In the genomic region with DNA sequence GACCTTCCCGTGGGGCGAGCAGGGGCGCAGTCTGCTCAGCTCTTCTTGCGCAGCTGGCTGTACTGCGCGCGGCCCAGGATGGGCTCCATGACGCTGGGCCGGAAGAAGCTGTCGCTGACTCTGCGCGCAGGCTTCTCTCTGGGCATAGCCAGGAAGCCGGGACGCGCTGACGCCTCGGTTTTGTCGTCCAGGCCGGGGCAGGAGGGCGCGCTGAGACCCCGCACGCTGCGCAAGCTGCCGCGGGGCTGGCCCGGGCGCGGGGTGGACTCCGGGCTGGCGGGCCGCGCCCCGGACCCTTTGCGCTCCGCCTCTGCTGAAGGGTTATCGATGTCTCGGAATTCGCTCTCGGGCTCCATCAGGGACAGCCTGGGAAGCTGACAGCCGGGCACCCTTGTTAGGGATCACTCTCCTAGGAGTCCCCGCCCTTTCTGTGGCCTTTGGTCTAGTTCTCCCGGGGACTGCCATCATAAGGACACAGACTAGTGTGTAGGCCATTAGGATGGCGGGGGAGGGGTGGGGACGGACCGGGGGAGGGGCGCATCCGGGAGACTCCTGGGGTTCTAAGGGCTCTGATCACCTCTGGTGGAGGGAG, we compare ENCODE assay signal across 8 mouse cellular contexts. TPM values are rescaled to one million over a fixed set of nuclear protein-coding genes. Genes with fewer than 3 reads are reported as not detected.
DNase-seq lines count a peak whose midpoint lies in the region; ATAC-seq and TF ChIP-seq lines count a peak whose summit lies in the region.

No protein-coding gene starts in this region.

- TF ChIP-seq EP300 in heart, postnatal 0 days (IDR thresholded peaks at IDR 0.05; ENCODE audit: low read depth): no peak

- peak overlapping the region; percentile 63 for H3K4me3 ChIP-seq in layer of hippocampus, adult 2 months
- H3K4me3 ChIP-seq in embryonic facial prominence, embryonic 15.5 days (replicated peaks): peak overlapping the region; percentile 62
- peak overlapping the region; percentile 78 for H3K4me3 ChIP-seq in heart, postnatal 0 days (ENCODE audit: low read depth, low read length)

- ATAC-seq in embryonic facial prominence, embryonic 15.5 days (ENCODE audit: insufficient number of reproducible peaks, low FRiP score, low TSS enrichment, low read depth): peak; percentile 72
- ATAC-seq in heart, postnatal 0 days (ENCODE audit: insufficient read depth, low read depth): peak; percentile 90

- H3K36me3 ChIP-seq in embryonic facial prominence, embryonic 15.5 days: no peaks in the 10 kb centered on the region
- no peaks in the 10 kb centered on the region for H3K36me3 ChIP-seq in heart, postnatal 0 days (replicated peaks; ENCODE audit: control insufficient read depth, insufficient read depth, low read length)

- peaks cover 3% of the 10 kb centered on the region; the same call in 1 of the 2 replicates for H3K4me1 ChIP-seq in embryonic facial prominence, embryonic 15.5 days
- peaks cover 3% of the 10 kb centered on the region; the same call in 1 of the 2 replicates for H3K4me1 ChIP-seq in heart, postnatal 0 days (ENCODE audit: control insufficient read depth, insufficient read depth)

- H3K4me2 ChIP-seq in embryonic facial prominence, embryonic 15.5 days (replicated peaks): peak overlapping the region; percentile 91
- peak overlapping the region; percentile 92 for H3K4me2 ChIP-seq in heart, postnatal 0 days (ENCODE audit: low read depth, low read length)

- peak in 1 of 2 experiments; percentile 39 for DNase-seq in layer of hippocampus, adult 2 months (ENCODE audit: low spot score in 2 of 2)
- DNase-seq in layer of hippocampus, adult 9-11 months: no peak
- peak; percentile 63 for DNase-seq in heart, postnatal 0 days (ENCODE audit: low spot score)
- peak; percentile 58 to 62 for DNase-seq in layer of hippocampus, postnatal 10 days (ENCODE audit: low spot score in 2 of 2)
- DNase-seq in lung, postnatal 14 days: peak; percentile 64
- DNase-seq in ovary, postnatal 36 days (ENCODE audit: low spot score): peak; percentile 62
- peak; percentile 54 for DNase-seq in yolk sac, embryonic 10.5 days (ENCODE audit: low spot score)

- H3K27ac ChIP-seq in layer of hippocampus, adult 2 months: peak overlapping the region; percentile 84
- H3K27ac ChIP-seq in embryonic facial prominence, embryonic 15.5 days (replicated peaks): peak overlapping the region; percentile 69
- peak overlapping the region; percentile 78 for H3K27ac ChIP-seq in heart, postnatal 0 days (ENCODE audit: low read depth)

- H3K9me3 ChIP-seq in embryonic facial prominence, embryonic 15.5 days (replicated peaks): no peaks in the 10 kb centered on the region
- H3K9me3 ChIP-seq in heart, postnatal 0 days (replicated peaks; ENCODE audit: control insufficient read depth, low read length): no peaks in the 10 kb centered on the region

- no peaks in the 10 kb centered on the region; the same call in 1 of the 2 replicates for H3K27me3 ChIP-seq in embryonic facial prominence, embryonic 15.5 days
- 0 out of 2 replicates have a peak, but pooled peaks cover 3% of the 10 kb centered on the region for H3K27me3 ChIP-seq in heart, postnatal 0 days (ENCODE audit: control insufficient read depth, insufficient read depth, low read length)

- TF ChIP-seq CTCF in layer of hippocampus, adult 2 months (conservative IDR thresholded peaks at IDR 0.05): no peak
- TF ChIP-seq CTCF in heart, postnatal 0 days (IDR thresholded peaks at IDR 0.05; ENCODE audit: low read depth): no peak

- peak overlapping the region; percentile 61 for H3K9ac ChIP-seq in embryonic facial prominence, embryonic 15.5 days
- peak overlapping the region; percentile 76 for H3K9ac ChIP-seq in heart, postnatal 0 days (replicated peaks; ENCODE audit: low read depth, low read length)

- under 1% methylated on average over 48 of the region's 48 CpGs for WGBS in embryonic facial prominence, embryonic 15.5 days
- WGBS in heart, postnatal 0 days: under 1% methylated on average over 46 of the region's 48 CpGs

RNA-seq across cellular contexts. Expression of a gene that starts 6.0 kb away (rescaled TPM):
- total RNA-seq in layer of hippocampus, adult 2 months (2021): 1 to 10 TPM; 2.0 to 2.4 TPM
- polyA plus RNA-seq in embryonic facial prominence, embryonic 15.5 days (2015; fragmentation: Nextera tagmentation; extraction: Ambion mirVana): 6.2 and 7.6 TPM in 2 replicates
- 1.7 and 2.0 TPM in 2 replicates for total RNA-seq in heart, postnatal 0 days (2014; rRNA removed; ENCODE audit: low replicate concordance)
- 0.92 and 0.93 TPM in 2 replicates for polyA plus RNA-seq in heart, postnatal 0 days (2015; fragmentation: Nextera tagmentation; extraction: Ambion mirVana)
- 1 to 10 TPM; 3.7 to 3.8 TPM for total RNA-seq in layer of hippocampus, postnatal 10 days (2021)

RNA-seq across cellular contexts. Expression of a gene that starts 11.2 kb away (rescaled TPM):
- under 1 TPM; 0.26 to 0.27 TPM for total RNA-seq in layer of hippocampus, adult 2 months (2021)
- polyA plus RNA-seq in embryonic facial prominence, embryonic 15.5 days (2015; fragmentation: Nextera tagmentation; extraction: Ambion mirVana): 0.05 TPM in 1 of 2 replicates, not detected in the other
- total RNA-seq in heart, postnatal 0 days (2014; rRNA removed; ENCODE audit: low replicate concordance): not detected in 2 replicates
- polyA plus RNA-seq in heart, postnatal 0 days (2015; fragmentation: Nextera tagmentation; extraction: Ambion mirVana): 0.11 and 0.41 TPM in 2 replicates
- under 1 TPM; 0.18 to 0.22 TPM for total RNA-seq in layer of hippocampus, postnatal 10 days (2021)

RNA-seq across cellular contexts. Expression of a gene that starts 21.4 kb away (rescaled TPM):
- 10 to 100 TPM; 12.1 to 13.2 TPM for total RNA-seq in layer of hippocampus, adult 2 months (2021)
- 12.8 and 13.0 TPM in 2 replicates for polyA plus RNA-seq in embryonic facial prominence, embryonic 15.5 days (2015; fragmentation: Nextera tagmentation; extraction: Ambion mirVana)
- total RNA-seq in heart, postnatal 0 days (2014; rRNA removed; ENCODE audit: low replicate concordance): 0.04 and 3.4 TPM in 2 replicates
- 9.4 and 11.6 TPM in 2 replicates for polyA plus RNA-seq in heart, postnatal 0 days (2015; fragmentation: Nextera tagmentation; extraction: Ambion mirVana)
- 10 to 100 TPM; 10.4 to 11.7 TPM for total RNA-seq in layer of hippocampus, postnatal 10 days (2021)

RNA-seq across cellular contexts. Expression of a gene that starts 21.5 kb away (rescaled TPM):
- total RNA-seq in layer of hippocampus, adult 2 months (2021): under 1 TPM in 1 of 2 experiments, not detected in 1; 0.36 TPM
- polyA plus RNA-seq in embryonic facial prominence, embryonic 15.5 days (2015; fragmentation: Nextera tagmentation; extraction: Ambion mirVana): 1.4 and 3.1 TPM in 2 replicates
- total RNA-seq in heart, postnatal 0 days (2014; rRNA removed; ENCODE audit: low replicate concordance): not detected in 2 replicates
- 0.05 TPM in 1 of 2 replicates, not detected in the other for polyA plus RNA-seq in heart, postnatal 0 days (2015; fragmentation: Nextera tagmentation; extraction: Ambion mirVana)
- total RNA-seq in layer of hippocampus, postnatal 10 days (2021): under 1 TPM; 0.21 to 0.25 TPM
